Mouse (Mus musculus) C2C12 (cell line): ENCODE measurements around the gene Pla2g4e.

Experiments used
- CEBPB ChIP-seq: IDR thresholded peaks from one replicate; pipeline ENCODE4 v1.6.1; 2011; ENCODE audit warnings: low read depth, mild to moderate bottlenecking, control low read depth, moderate library complexity
- USF1 ChIP-seq: IDR thresholded peaks from one replicate; pipeline ENCODE4 v1.6.1; 2011; ENCODE audit warnings: low read depth, mild to moderate bottlenecking, control low read depth, moderate library complexity

DNA sequence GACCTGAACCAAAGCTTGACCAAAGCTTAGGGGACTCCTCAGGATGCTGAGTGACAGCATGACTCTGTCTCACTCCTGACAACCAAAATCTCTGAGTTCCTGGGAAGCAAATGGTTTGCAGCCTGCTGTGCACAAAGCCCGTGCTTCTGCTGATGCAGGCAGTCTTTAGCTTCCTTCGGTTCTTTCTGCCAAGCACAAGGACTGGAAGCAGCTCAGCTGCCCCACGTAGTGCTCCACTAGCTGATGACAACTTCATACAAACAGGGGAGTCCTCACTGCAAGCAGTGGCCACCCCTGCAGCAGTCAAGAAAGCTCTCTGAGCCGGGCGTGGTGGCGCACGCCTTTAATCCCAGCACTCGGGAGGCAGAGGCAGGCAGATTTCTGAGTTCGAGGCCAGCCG, 79.7 kb downstream of the Pla2g4e start:
- TF ChIP-seq USF1 (no peak), CEBPB (no peak)
